Mouse (Mus musculus): ENCODE results near the gene Arf5.

Arf5 gene

DNA sequence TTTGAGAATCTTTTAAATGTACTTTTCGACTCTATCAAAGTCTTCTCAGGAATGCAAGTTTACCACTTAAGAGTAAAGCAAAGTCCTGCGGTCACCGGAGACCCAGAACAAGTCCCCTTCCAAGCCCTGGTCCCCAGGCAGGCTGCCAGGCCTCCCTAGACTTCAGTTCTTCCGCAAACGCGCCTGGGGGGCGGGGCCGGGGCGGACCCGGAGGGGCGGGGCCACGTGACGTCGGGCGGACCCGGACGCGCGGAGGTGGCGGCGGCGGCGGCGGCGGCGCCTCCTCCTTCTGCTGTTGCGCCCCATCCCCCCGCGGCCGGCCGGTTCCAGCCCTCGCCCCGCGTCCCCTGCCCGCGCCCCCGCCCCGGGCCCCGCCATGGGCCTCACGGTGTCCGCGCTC is at the start of gene Arf5:
Gene Arf5, plus strand, starts transcription at position 248 of the 400 bp plus-strand sequence.
- in situ Hi-C loops (cut with MboI, MseI): loop anchor here (5.0 to 10.0 kb wide), 4 partner anchors 59 to 601 kb away; no protein-coding TSS in a partner anchor

DNA sequence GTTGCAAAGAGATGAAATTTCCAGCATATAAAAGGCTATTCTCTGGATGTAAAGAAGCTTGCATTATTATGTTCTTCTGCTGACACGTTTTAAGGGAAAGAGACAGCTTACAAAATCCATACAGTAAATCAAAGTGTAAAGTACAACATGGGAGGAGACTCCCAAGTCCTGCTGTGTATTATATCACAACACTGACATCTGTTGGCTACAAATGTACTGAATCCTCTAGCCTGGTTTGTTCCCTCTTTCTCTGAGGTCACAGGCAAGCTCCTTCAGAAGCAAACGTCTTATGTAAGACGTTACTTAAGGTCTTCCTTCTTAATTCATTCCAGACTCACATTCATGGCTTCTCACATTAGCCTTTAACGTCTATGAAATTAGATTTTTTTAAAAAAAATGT is 41.4 kb upstream of the Arf5 start:
- in situ Hi-C loops (cut with MboI, MseI): loop anchor here in 1 of 2 experiments (25.0 kb wide), 1 partner anchor 720 kb away; no protein-coding TSS in a partner anchor

DNA sequence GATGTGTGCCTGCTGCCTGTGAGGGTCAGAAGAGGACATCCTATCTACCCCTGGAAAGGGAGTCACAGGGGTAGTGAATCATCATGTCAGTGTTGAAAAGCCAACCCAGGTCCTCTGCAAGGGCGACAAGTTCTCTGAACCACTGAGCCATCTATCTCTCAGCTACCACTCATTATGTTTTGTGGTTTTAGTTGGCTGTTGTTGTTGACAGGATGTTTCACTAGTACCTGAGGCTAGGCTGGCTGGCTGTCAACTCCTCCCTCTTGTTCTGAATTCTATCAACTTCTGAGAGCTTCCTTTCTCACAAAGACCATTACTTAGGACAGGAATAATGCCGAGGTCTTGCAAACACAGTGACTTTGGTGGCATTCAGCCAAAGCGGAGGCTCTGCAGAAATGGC is 38.2 kb upstream of the Arf5 start:
- in situ Hi-C loops (cut with MboI, MseI): loop anchor here in 1 of 2 experiments (25.0 kb wide), 1 partner anchor 723 kb away; no protein-coding TSS in a partner anchor

- in situ Hi-C loops (cut with MboI, MseI): loop anchor here in 1 of 2 experiments (25.0 kb wide), 1 partner anchor 727 kb away; no protein-coding TSS in a partner anchor
Observed at GRCm38 (mm10) chr6:28389038-28389437, 34.3 kb upstream of the Arf5 start.

DNA sequence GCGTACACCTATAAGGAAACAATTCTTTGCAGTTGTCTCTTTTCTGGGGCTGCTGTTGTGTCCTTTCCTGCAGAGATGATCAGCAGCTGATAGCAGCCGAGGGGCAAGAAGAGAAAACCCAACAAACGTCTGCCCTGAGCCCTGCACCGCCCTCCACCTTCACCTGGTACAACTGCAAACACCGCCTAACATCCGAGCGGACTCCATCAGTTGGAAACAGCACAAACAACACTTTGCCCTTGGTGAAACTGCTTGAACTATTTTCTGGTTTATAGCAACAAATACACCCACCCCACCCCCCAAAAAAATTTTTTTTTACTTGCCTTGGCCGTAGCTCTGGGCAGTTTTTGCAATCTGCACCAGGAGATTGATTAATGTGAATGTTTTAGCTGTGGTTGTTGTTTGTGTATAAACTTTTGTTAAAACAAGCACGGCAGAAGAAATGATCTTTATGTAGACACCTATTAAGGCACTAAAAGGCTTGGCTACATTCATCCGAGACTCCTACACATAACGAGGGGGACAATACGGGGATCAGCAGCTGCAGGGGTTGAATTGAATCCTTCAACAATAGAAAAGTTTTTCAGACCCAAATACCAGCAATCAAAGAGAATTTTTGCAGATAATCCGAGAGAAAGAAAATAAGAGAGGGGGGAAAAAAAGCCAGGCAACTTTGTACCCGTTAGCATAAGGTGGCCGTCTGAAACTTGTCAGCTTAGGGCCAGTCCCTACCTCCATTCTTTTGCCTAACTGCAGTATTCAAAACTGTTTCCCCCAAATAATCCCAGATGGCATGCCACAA is 27.1 kb upstream of the Arf5 start:
- in situ Hi-C loops (cut with MboI, MseI): loop anchor here (5.0 to 25.0 kb wide), 2 partner anchors 734 to 739 kb away; no protein-coding TSS in a partner anchor

DNA sequence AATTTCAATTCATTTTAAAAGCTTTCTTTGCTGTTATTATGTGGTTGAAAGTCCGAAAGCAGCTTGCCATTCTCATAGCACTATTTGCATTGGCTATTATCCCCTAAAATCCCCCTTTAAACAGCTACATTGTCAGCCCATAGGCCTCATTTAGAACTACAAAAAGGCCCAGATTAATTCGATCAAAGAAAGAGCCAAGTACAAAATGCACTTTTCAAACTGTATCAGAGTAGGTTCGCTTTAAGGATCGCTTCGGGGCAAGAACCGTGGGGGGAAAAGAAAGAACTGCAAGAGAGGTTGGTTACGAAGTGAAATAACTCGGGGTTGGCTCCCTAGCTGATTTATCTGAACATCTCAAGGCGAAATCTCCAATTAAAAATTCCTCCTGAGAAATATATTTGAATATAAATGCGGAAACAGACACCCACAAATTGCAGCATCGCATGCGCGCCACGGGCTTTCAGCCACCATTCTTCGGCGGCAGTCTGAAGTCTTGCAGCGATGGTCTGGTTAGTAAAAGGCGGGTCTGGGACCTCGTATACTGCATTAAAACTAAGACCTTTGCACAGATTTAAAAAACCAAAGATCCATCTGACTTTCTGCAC is 26.4 kb upstream of the Arf5 start:
- in situ Hi-C loops (cut with MboI, MseI): loop anchor here (5.0 to 25.0 kb wide), 2 partner anchors 735 to 740 kb away; no protein-coding TSS in a partner anchor

DNA sequence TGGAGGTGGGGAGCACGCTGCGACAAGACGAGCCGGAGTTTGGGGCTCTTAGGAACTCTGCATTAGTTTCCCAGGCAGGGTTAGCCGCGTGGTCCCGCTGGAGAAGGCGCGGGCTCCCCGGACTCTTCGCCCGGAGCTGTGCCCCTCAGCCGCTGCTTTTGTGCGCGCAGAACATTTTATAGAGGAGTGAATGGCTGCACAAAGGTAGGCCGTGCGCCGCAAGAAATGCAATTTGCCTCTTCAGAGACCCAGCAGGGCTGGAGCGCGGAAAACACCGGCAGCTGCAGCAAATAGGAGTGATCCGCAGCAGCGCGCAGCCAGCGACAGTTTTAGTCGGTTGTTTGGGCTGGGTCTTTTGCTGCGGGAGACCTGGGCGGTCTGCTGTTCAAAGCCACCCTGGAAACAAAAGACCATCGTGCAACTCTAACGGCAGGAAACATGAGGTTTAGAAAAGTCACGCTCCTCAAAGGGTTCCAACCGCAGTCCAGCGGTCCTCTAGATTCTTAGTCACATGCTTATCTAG is 25.6 kb upstream of the Arf5 start, which contains the start of gene Zfp800:
Gene Zfp800, minus strand, starts transcription at position 325 of the 523 bp plus-strand sequence.
- in situ Hi-C loops (cut with MboI, MseI): loop anchor here (5.0 to 25.0 kb wide), 2 partner anchors 735 to 740 kb away; no protein-coding TSS in a partner anchor

DNA sequence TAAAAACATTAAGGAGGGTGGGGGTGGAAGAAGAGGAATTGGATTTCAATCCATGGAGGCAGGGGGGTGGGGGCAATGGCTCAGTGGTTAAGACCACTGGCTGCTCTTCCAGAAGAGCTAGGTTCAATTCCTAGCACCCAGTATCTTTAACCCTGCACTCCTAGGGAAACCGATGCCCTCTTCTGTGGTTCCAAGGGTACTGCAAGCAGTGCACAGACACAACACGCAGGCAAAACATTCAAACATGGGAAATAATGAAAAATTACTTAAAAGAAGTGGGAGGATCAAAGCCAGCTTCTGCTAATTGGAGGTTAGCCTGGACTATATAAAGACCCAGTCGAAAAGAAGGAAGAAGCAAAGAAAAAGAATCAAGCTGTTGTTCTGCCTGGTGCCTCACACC is 24.6 kb upstream of the Arf5 start:
- in situ Hi-C loops (cut with MboI, MseI): loop anchor here (5.0 to 25.0 kb wide), 2 partner anchors 736 to 741 kb away; no protein-coding TSS in a partner anchor

DNA sequence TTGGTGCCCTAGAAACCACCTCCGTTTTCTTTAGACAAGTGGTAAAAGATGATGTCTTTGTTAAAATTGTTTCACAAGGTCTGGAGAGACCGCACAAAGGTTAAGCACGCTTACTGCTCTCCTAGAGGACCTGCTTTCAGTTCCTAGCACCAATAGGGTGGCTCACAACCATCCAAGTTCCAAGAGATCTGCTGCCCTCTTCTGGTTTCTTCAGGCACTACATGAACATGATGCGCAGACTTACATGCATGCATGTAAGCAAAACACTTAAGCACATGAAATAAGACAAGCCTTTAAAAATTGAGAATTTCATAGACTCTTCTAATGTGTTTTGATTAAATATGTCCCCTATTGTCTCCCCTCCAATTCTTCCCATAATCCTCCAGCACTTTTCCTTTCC is 23.6 kb upstream of the Arf5 start:
- in situ Hi-C loops (cut with MboI, MseI): loop anchor here (5.0 to 25.0 kb wide), 2 partner anchors 737 to 742 kb away; no protein-coding TSS in a partner anchor

- in situ Hi-C loops (cut with MboI, MseI): no loop called here
Observed at GRCm38 (mm10) chr6:28410053-28410452, 13.3 kb upstream of the Arf5 start.

DNA sequence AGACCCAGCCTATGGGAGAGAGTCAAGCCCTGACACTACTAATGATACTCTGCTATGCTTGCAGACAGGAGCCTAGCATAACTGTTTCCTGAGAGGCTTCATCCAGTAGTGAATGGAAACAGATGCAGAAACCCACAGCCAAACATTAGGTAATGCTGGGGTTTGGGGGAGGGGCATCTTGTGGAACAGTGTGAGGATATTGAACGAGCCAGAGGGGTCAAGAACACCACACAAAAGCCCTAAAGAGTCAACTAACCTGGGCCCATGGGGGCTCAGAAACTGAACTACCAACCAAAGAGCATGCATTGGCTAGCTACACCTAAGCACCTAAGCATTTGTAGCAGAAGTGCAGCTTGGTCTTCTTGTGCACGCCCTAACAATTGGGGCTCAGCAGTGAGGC is 12.1 kb upstream of the Arf5 start:
- in situ Hi-C loops (cut with MboI, MseI): no loop called here

DNA sequence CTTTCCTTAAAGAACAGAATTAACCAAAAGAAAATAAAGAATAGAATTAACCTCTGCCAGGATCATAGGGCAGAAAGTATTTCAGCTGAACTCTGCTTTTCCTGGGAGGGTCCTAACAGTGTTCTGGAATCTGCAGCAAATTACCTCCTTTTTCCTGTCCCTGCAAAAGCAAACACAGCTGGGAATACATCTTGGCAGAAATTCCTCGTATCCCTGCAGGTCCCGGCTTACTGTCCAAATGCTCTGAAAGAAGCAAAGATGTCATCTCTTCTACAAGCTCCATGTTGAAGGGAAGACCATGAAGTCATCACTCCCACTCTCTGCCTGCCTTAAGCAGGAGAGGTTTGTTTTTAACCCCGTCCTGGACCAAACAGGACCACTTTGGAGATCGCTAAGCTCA is 6.4 kb upstream of the Arf5 start:
- in situ Hi-C loops (cut with MboI, MseI): no loop called here

DNA sequence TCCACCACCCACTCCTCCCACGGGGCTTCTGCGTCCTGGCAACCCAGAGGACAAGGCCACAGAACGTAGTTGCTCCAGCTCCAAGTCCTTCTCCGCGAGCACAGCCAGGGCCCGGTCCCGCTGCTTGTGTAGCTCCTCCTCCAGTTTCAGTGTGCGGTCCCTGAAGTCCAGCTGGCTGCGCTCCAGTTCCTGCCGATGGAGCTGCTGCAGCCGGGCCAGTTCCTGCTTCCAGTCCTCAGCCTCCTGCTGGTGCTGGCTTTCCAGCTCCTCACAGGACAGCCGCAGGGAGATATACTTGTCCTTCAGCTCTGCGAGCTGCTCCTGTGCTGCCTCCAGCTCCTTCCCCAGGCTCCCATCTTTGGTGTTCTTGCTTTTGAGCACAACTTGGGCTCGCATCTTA is 4.9 kb upstream of the Arf5 start:
- in situ Hi-C loops (cut with MboI, MseI): no loop called here

- in situ Hi-C loops (cut with MboI, MseI): loop anchor here (5.0 to 10.0 kb wide), 4 partner anchors 63 to 605 kb away; no protein-coding TSS in a partner anchor
Observed at GRCm38 (mm10) chr6:28419673-28420072, 3.7 kb upstream of the Arf5 start.

DNA sequence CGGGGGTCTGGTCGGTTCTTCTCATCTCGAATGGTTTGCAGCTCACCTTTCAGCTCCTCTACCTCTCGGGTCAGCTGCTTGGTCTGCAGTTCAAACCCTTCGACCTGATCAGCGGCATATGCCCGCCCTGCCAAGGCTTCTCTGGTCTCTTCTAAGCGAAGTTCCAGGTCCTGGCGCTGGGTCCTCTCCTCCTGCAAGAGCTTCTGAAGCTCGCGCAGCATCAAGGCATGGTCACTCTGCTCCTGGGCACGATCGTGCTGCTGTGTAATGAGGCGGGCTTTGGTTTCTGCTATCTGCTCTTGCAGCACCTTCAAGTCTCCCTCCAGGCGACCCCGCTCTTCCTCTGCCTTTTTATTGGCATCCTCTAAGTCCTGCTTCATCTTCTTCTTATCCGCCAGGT is 3.0 kb upstream of the Arf5 start:
- in situ Hi-C loops (cut with MboI, MseI): loop anchor here (5.0 to 10.0 kb wide), 4 partner anchors 62 to 604 kb away; no protein-coding TSS in a partner anchor

- in situ Hi-C loops (cut with MboI, MseI): loop anchor here (5.0 to 10.0 kb wide), 4 partner anchors 61 to 604 kb away; no protein-coding TSS in a partner anchor
Observed at GRCm38 (mm10) chr6:28420865-28421264, 2.5 kb upstream of the Arf5 start.

- in situ Hi-C loops (cut with MboI, MseI): loop anchor here (5.0 to 10.0 kb wide), 4 partner anchors 61 to 603 kb away; no protein-coding TSS in a partner anchor
Observed at GRCm38 (mm10) chr6:28421469-28422000, 1.8 kb upstream of the Arf5 start.

GRCm38 (mm10) chr6:28422651-28423290 is 589 bp upstream of the Arf5 start:
- in situ Hi-C loops (cut with MboI, MseI): loop anchor here (5.0 to 10.0 kb wide), 4 partner anchors 60 to 602 kb away; no protein-coding TSS in a partner anchor

DNA sequence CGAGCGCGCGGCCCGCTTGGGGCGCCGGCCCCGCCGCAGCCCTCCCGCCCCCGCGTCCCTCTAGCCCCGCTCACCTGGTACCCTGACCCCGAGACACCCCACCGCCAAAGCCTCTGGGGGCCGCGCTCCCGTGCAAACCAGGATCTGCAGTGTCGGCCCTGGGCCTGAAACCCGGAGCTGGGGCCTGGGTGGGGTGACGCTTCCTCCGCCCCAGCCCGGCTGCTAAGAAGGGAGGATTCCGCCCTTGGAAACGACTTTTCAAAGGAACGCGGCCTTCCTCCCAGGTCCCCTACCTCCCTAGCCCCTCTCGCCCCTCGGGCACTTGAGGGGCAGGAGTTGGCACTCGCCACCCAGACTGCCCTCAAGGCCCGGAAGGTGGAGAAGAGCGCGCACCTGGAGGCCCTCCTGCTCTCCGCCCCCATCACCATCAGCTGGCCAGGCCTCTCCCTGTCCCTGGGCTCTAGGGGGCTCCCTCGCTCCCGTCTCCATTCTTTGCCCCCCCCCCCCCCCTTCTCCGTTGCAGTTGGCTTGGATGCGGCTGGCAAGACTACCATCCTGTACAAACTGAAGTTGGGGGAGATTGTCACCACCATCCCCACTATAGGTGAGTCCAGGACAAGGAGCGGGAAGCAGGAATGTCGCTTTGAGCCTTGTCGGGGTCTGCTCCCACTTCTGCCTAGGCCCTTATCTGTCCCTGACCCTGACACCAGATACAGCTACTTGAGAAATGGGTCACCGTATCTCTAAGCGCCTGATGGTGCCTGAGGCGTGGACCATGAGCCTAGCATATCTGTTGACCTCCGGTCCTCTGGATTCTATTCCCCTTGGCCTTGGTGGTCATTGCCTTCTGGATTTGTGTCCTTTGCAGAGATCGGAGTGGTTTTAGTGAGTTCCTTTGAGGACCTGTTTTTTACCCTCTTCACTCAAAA is 671 bp downstream of the Arf5 start:
- in situ Hi-C loops (cut with MboI, MseI): loop anchor here (5.0 to 10.0 kb wide), 4 partner anchors 58 to 601 kb away; no protein-coding TSS in a partner anchor
